Mouse (Mus musculus) cerebellum, adult 2 months (tissue): ENCODE data around the gene Grk5. TPM values are rescaled to one million over a fixed set of nuclear protein-coding genes. Genes with fewer than 3 reads are reported as not detected.

Experiments used
- DNase-seq, 2 experiments: peaks; one replicate each; pipeline ENCODE4 v3.0.0; 2021
- H3K27ac ChIP-seq: fragments of 200-500 bp; 2 replicates; pipeline ENCODE4 v1.5.1; 2012; ENCODE audit warnings: low read length, control low read depth, inconsistent platforms; ENCODE audit not compliant: insufficient read depth
- H3K27me3 ChIP-seq: fragments of 200-500 bp; 2 replicates; pipeline ENCODE4 v1.6.1; 2012; ENCODE audit warnings: inconsistent platforms, mild to moderate bottlenecking, low read length, moderate library complexity; ENCODE audit not compliant: control insufficient read depth, insufficient read depth
- H3K4me1 ChIP-seq: fragments of 200-500 bp; 2 replicates; pipeline ENCODE4 v1.6.1; 2011; ENCODE audit warnings: low read length; ENCODE audit not compliant: control insufficient read depth, insufficient read depth
- H3K4me3 ChIP-seq: fragments of 200-500 bp; replicated peaks from 2 replicates; pipeline ENCODE3; 2011; ENCODE audit warnings: mild to moderate bottlenecking, low read depth, low read length, control low read depth; ENCODE audit not compliant: insufficient read depth
- CTCF ChIP-seq: fragments of 200-500 bp; IDR thresholded peaks from 2 replicates; pipeline ENCODE4 v1.5.1; 2011; ENCODE audit warnings: low read depth, mild to moderate bottlenecking, control low read depth, low read length, moderate library complexity, borderline replicate concordance; ENCODE audit not compliant: insufficient read depth
- POLR2A ChIP-seq: fragments of 200-500 bp; IDR thresholded peaks from 2 replicates; pipeline ENCODE4 v1.6.1; 2011; ENCODE audit warnings: low read length, control low read depth, borderline replicate concordance; ENCODE audit not compliant: insufficient read depth
- WGBS: fragments of 180-500 bp; shearing (Covaris S2); methylation state at CpG from one replicate; pipeline ENCODE4 v1.1.7; 2018; 5-methylcytosine and 5-hydroxymethylcytosine counted together
- polyA plus RNA-seq: library from polyadenylated mRNA; depleted of rRNA; stranded (reverse); fragments of >200 nt; gene quantifications from 2 replicates; pipeline ENCODE4 v1.2.3, GENCODE M21; 2012

Gene Grk5
- polyA plus RNA-seq, 1 experiment = 9.6 TPM

GRCm38 (mm10) chr19:61085217-61085616, 195.7 kb downstream of the Grk5 start:
- H3K4me1 ChIP-seq = peaks cover 5% of the 10 kb centered on the region; the same call in 1 of the 2 replicates
- TF ChIP-seq CTCF (no peak), POLR2A (no peak)
- 83% methylated on average over 2 of the region's 2 CpGs for WGBS
- no peak overlapping the region for H3K4me3 ChIP-seq
- no peak overlapping the region for H3K27ac ChIP-seq
- DNase-seq = no peak
- no peaks in the 10 kb centered on the region for H3K27me3 ChIP-seq

GRCm38 (mm10) chr19:61087781-61088180, 198.2 kb downstream of the Grk5 start:
- 90% methylated on average over 1 of the region's 1 CpGs for WGBS
- H3K27ac ChIP-seq = no peak overlapping the region
- H3K4me3 ChIP-seq = no peak overlapping the region

GRCm38 (mm10) chr19:61089001-61089400, 199.5 kb downstream of the Grk5 start:
- peaks cover 5% of the 10 kb centered on the region; the same call in 1 of the 2 replicates for H3K4me1 ChIP-seq
- DNase-seq = no peak
- H3K27ac ChIP-seq = no peak overlapping the region
- H3K27me3 ChIP-seq = no peaks in the 10 kb centered on the region
- TF ChIP-seq POLR2A = no peak
- WGBS = 88% methylated on average over 3 of the region's 3 CpGs
- H3K4me3 ChIP-seq = no peak overlapping the region

More at GRCm38 (mm10) chr19:61087781-61088180, 198.2 kb downstream of the Grk5 start:
- Histone ChIP-seq H3K27me3 (no peaks in the 10 kb centered on the region), H3K4me1 (peaks cover 5% of the 10 kb centered on the region; the same call in 1 of the 2 replicates)
- TF ChIP-seq CTCF (no peak), POLR2A (no peak)
- no peak for DNase-seq

DNA sequence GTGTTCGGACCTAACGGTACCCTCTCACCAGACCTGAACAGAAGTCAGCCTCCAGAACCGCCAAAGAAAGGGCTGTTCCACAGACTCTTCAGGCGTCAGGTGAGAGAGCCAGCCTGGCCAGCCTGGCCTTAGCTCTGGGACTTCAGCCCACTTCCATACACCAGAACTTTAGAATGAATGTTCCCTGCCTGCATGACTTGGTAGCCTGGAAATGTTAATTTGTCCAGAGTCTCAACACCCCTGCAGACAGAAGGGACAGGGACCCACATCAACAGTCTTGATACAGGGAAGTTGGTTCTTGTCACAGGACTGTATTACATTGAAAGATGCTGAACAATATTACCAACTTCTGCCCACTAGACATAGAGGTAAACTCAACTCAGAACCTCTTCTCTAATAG, 201.0 kb downstream of the Grk5 start:
- TF ChIP-seq CTCF (no peak), POLR2A (no peak)
- WGBS = 89% methylated on average over 4 of the region's 4 CpGs
- no peak for DNase-seq
- Histone ChIP-seq H3K4me3 (no peak overlapping the region), H3K27me3 (no peaks in the 10 kb centered on the region), H3K4me1 (peaks cover 2% of the 10 kb centered on the region; the same call in 1 of the 2 replicates), H3K27ac (no peak overlapping the region)

DNA sequence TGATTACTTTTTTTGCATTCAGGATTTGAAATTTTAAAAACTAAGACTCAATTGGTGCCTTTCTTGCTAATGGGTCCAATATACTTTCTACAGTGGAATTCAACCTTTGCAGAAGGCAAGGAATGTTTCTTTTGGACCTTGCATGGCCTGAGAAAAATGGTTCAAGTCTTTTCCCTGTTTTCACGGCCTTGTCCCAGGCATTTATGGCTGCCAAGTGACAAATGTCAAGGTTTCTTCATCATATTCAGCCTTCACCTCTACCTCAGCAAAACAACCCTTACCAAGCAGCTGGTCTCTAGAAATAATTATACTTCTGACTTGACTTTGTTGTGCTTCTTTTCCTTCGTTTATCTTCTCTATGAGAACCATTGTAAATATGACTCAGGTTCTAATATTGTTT, 207.2 kb downstream of the Grk5 start:
- H3K4me3 ChIP-seq = no peak overlapping the region
- H3K27me3 ChIP-seq = no peaks in the 10 kb centered on the region
- H3K27ac ChIP-seq = no peak overlapping the region
- TF ChIP-seq POLR2A (no peak), CTCF (no peak)
- 82% methylated on average over 2 of the region's 2 CpGs for WGBS
- no peaks in the 10 kb centered on the region for H3K4me1 ChIP-seq
- DNase-seq = no peak

DNA sequence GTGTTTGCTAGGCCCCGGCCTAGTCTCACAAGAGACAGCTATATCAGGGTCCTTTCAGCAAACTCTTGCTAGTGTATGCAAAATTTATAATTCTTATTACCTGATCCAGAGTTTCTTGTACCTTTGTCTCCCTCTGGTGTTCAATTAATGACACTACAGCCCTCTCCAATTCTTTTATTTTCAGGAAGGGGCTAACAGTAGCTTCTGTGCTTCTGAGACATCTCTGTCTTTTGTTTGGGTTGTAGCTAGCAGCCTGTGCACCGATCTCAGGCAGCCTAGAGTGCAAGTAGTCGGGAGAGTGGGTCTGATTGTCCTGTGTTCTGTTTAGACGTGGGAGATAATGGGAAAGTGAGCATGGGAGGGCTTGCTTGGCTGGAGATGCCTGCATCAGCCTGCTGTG, 208.2 kb downstream of the Grk5 start:
- TF ChIP-seq POLR2A (no peak), CTCF (no peak)
- Histone ChIP-seq H3K4me1 (no peaks in the 10 kb centered on the region), H3K27ac (no peak overlapping the region), H3K27me3 (no peaks in the 10 kb centered on the region), H3K4me3 (no peak overlapping the region)
- peak in 1 of 2 experiments; percentile 18 for DNase-seq
- WGBS = 11% methylated on average over 4 of the region's 4 CpGs

DNA sequence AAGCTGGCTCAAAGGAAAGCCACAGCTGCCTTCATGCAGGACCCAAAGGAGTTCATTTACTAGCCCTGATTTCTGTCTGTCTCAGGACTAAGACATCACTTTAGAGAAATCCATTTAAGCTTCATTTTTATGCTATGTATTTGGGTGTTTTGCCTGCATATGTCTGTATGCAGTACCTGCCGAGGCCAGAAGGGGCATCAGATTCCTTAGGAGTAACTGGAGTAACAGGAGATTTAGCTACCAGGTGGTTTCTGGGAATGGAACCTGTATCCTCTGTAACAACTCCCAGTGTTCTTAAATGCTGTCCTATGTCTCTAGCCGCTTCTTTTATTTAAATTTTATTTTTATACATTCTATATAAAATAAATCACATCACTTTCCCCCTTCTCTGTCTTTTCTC, 220.6 kb downstream of the Grk5 start:
- 57% methylated on average over 2 of the region's 2 CpGs for WGBS

DNA sequence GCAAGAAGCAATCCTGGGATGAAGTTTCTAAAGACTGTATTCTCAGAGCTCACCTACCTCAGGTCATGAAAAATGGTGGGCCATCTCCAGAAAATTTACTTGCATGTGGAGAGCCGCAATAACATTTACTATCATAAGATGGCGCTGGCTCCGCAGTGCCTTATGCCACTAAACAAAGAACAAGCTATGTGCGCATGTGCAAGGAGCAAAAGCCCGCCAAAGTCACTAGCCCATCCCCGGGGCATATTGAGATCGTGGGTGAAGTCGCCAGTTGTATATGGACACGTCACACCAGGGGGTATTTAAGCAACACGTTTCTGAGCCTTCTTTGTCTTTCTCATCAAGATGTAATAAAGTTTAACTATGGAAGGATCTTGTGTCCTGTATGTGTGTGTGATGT, 241.5 kb downstream of the Grk5 start:
- TF ChIP-seq POLR2A = no peak
- H3K4me1 ChIP-seq = no peaks in the 10 kb centered on the region
- no peak for DNase-seq
- WGBS = 90% methylated on average over 10 of the region's 10 CpGs
- no peak overlapping the region for H3K4me3 ChIP-seq
- no peak overlapping the region for H3K27ac ChIP-seq
- H3K27me3 ChIP-seq = no peaks in the 10 kb centered on the region; the same call in 1 of the 2 replicates

More for the DNA sequence above, 220.6 kb downstream of the Grk5 start:
- Histone ChIP-seq H3K4me3 (no peak overlapping the region), H3K27ac (no peak overlapping the region), H3K4me1 (no peaks in the 10 kb centered on the region), H3K27me3 (no peaks in the 10 kb centered on the region)
- TF ChIP-seq CTCF = no peak
- no peak for TF ChIP-seq POLR2A
- no peak for DNase-seq
